Mouse (Mus musculus) right cerebral cortex, adult 18-20 months (tissue): ENCODE measurements around the gene Tmem177.

ENCODE experiments used
- DNase-seq: peaks from one replicate; pipeline ENCODE4 v3.0.0; 2022; ENCODE audit warnings: mixed read lengths

The Tmem177 gene

GRCm38 (mm10) chr1:119889347-119889746 is 23.7 kb downstream of the Tmem177 start:
- no peak for DNase-seq

- no peak for DNase-seq
Observed at GRCm38 (mm10) chr1:119886320-119886719, 26.7 kb downstream of the Tmem177 start.

GRCm38 (mm10) chr1:119884272-119884671 is 28.7 kb downstream of the Tmem177 start:
- peak; percentile 57 for DNase-seq

- peak; percentile 67 for DNase-seq
Observed at GRCm38 (mm10) chr1:119878909-119879308, 34.1 kb downstream of the Tmem177 start.

GRCm38 (mm10) chr1:119877469-119877868 is 35.5 kb downstream of the Tmem177 start:
- DNase-seq, result no peak

- DNase-seq, result no peak
Observed at GRCm38 (mm10) chr1:119868395-119869161, 44.4 kb downstream of the Tmem177 start.

GRCm38 (mm10) chr1:119867300-119867699 is 45.7 kb downstream of the Tmem177 start:
- no peak for DNase-seq

- DNase-seq, result no peak
Observed at GRCm38 (mm10) chr1:119865311-119865710, 47.7 kb downstream of the Tmem177 start.

- no peak for DNase-seq
Observed at GRCm38 (mm10) chr1:119863507-119864296, 49.3 kb downstream of the Tmem177 start.

GRCm38 (mm10) chr1:119859566-119859965 is 53.4 kb downstream of the Tmem177 start:
- no peak for DNase-seq
